Mouse (Mus musculus) hindbrain, embryonic 11.5 days (tissue): ENCODE measurements at regions not wholly inside any gene's neighbourhood (a gene's known extent, or its start where the extent isn't known, plus 50 kb on each side); places are given as distances from the start of the nearest gene placed in this dataset.

Experiments used
- ATAC-seq: fragments of 200-750 bp; cut with Nextera tagmentation; 2 replicates; pipeline ENCODE4 v1.8.0; 2017; ENCODE audit warnings: mild to moderate bottlenecking, moderate TSS enrichment, moderate library complexity; ENCODE audit not compliant: low FRiP score
- DNase-seq: peaks from one replicate; pipeline ENCODE4 v3.0.0-alpha.2; 2015; ENCODE audit warnings: low spot score
- H3K27ac ChIP-seq: fragments of 300-500 bp; sonication (generic); 2 replicates; pipeline ENCODE4 v1.5.1; 2014; ENCODE audit warnings: mild to moderate bottlenecking, low read depth, low read length
- H3K27me3 ChIP-seq: fragments of 300-500 bp; sonication (generic); 2 replicates; pipeline ENCODE4 v1.6.1; 2014; ENCODE audit warnings: mild to moderate bottlenecking, low read length, moderate library complexity, mixed read lengths; ENCODE audit not compliant: control insufficient read depth, insufficient read depth
- H3K36me3 ChIP-seq: fragments of 300-500 bp; sonication (generic); 2 replicates; pipeline ENCODE4 v1.6.1; 2014; ENCODE audit warnings: mild to moderate bottlenecking, low read length, moderate library complexity, mixed read lengths; ENCODE audit not compliant: control insufficient read depth, insufficient read depth
- H3K4me1 ChIP-seq: fragments of 300-500 bp; sonication (generic); replicated peaks from 2 replicates; pipeline ENCODE4 v1.6.1; 2014; ENCODE audit warnings: low read length, mixed read lengths; ENCODE audit not compliant: control insufficient read depth, insufficient read depth
- H3K4me2 ChIP-seq: fragments of 300-500 bp; sonication (generic); replicated peaks from 2 replicates; pipeline ENCODE4 v1.6.1; 2014; ENCODE audit warnings: mild to moderate bottlenecking, low read depth, low read length
- H3K4me3 ChIP-seq: fragments of 300-500 bp; sonication (generic); 2 replicates; pipeline ENCODE4 v1.5.1; 2014; ENCODE audit warnings: low read depth, low read length
- H3K9ac ChIP-seq: fragments of 300-500 bp; sonication (generic); 2 replicates; pipeline ENCODE4 v1.6.1; 2014; ENCODE audit warnings: low read depth, low read length
- H3K9me3 ChIP-seq: fragments of 300-500 bp; sonication (generic); 2 replicates; pipeline ENCODE4 v1.6.1; 2016; ENCODE audit warnings: low read length; ENCODE audit not compliant: control insufficient read depth
- WGBS: fragments of 180-500 bp; shearing (Covaris S2); extraction: QIAGEN DNeasy Blood & Tissue Kit; methylation state at CpG from one replicate; pipeline ENCODE4 v1.1.7; 2014; 5-methylcytosine and 5-hydroxymethylcytosine counted together

- Histone ChIP-seq H3K9me3 (no peaks in the 10 kb centered on the region), H3K4me1 (peaks cover 7% of the 10 kb centered on the region), H3K9ac (no peak overlapping the region), H3K4me2 (no peak overlapping the region), H3K4me3 (no peak overlapping the region), H3K27me3 (no peaks in the 10 kb centered on the region), H3K27ac (no peak overlapping the region), H3K36me3 (no peaks in the 10 kb centered on the region)
- ATAC-seq, result peak; percentile 59
- peak; percentile 36 for DNase-seq
- 61% methylated on average over 11 of the region's 11 CpGs for WGBS
These were observed 69.4 kb upstream of the Klf7 start for GRCm38 (mm10) chr1:64191242-64192220.

GRCm38 (mm10) chr1:64190705-64191104, 68.6 kb upstream of the Klf7 start:
- no peak overlapping the region for H3K9ac ChIP-seq

GRCm38 (mm10) chr1:64190097-64190496, 68.0 kb upstream of the Klf7 start:
- Histone ChIP-seq H3K36me3 (no peaks in the 10 kb centered on the region), H3K4me1 (peaks cover 7% of the 10 kb centered on the region), H3K4me3 (no peak overlapping the region), H3K27ac (no peak overlapping the region), H3K9me3 (no peaks in the 10 kb centered on the region), H3K27me3 (no peaks in the 10 kb centered on the region), H3K4me2 (no peak overlapping the region), H3K9ac (no peak overlapping the region)
- ATAC-seq (no peak), DNase-seq (no peak)
- 30% methylated on average over 5 of the region's 5 CpGs for WGBS

More at GRCm38 (mm10) chr1:64190705-64191104, 68.6 kb upstream of the Klf7 start:
- ATAC-seq (no peak), DNase-seq (no peak)
- no peaks in the 10 kb centered on the region for H3K27me3 ChIP-seq
- H3K4me2 ChIP-seq, result no peak overlapping the region
- H3K4me3 ChIP-seq, result no peak overlapping the region
- WGBS, result 90% methylated on average over 4 of the region's 4 CpGs
- H3K9me3 ChIP-seq, result no peaks in the 10 kb centered on the region
- no peaks in the 10 kb centered on the region for H3K36me3 ChIP-seq
- H3K27ac ChIP-seq, result no peak overlapping the region
- H3K4me1 ChIP-seq, result peaks cover 7% of the 10 kb centered on the region

- Histone ChIP-seq H3K4me2 (no peak overlapping the region), H3K9ac (no peak overlapping the region), H3K9me3 (no peaks in the 10 kb centered on the region), H3K4me3 (no peak overlapping the region), H3K27ac (no peak overlapping the region), H3K4me1 (peaks cover 7% of the 10 kb centered on the region), H3K27me3 (no peaks in the 10 kb centered on the region), H3K36me3 (no peaks in the 10 kb centered on the region)
- WGBS, result 51% methylated on average over 6 of the region's 6 CpGs
- ATAC-seq (no peak), DNase-seq (no peak)
These were observed 67.4 kb upstream of the Klf7 start for GRCm38 (mm10) chr1:64189471-64189870.

GRCm38 (mm10) chr1:64187796-64188513, 65.9 kb upstream of the Klf7 start:
- no peak overlapping the region for H3K9ac ChIP-seq
- WGBS, result 83% methylated on average over 11 of the region's 11 CpGs
- no peaks in the 10 kb centered on the region for H3K27me3 ChIP-seq
- no peak for ATAC-seq
- no peak overlapping the region for H3K27ac ChIP-seq
- H3K9me3 ChIP-seq, result no peaks in the 10 kb centered on the region
- no peak overlapping the region for H3K4me3 ChIP-seq
- H3K36me3 ChIP-seq, result no peaks in the 10 kb centered on the region
- H3K4me2 ChIP-seq, result no peak overlapping the region
- DNase-seq, result no peak
- peaks cover 5% of the 10 kb centered on the region; the same call in 1 of the 2 replicates for H3K4me1 ChIP-seq

GRCm38 (mm10) chr1:64173708-64174107, 51.6 kb upstream of the Klf7 start:
- Histone ChIP-seq H3K36me3 (no peaks in the 10 kb centered on the region), H3K27ac (no peak overlapping the region), H3K9me3 (0 out of 2 replicates have a peak, but pooled peaks cover 2% of the 10 kb centered on the region), H3K9ac (no peak overlapping the region), H3K4me3 (no peak overlapping the region), H3K27me3 (no peaks in the 10 kb centered on the region), H3K4me2 (no peak overlapping the region), H3K4me1 (peaks cover 3% of the 10 kb centered on the region; the same call in 1 of the 2 replicates)
- peak; percentile 65; the same call in 1 of the 2 replicates for ATAC-seq
- 21% methylated on average over 4 of the region's 4 CpGs for WGBS
- peak; percentile 46 for DNase-seq

- no peaks in the 10 kb centered on the region for H3K9me3 ChIP-seq
- no peak overlapping the region for H3K27ac ChIP-seq
- no peak for ATAC-seq
- H3K4me3 ChIP-seq, result no peak overlapping the region
- H3K27me3 ChIP-seq, result no peaks in the 10 kb centered on the region
- H3K36me3 ChIP-seq, result no peaks in the 10 kb centered on the region
- 44% methylated on average over 2 of the region's 2 CpGs for WGBS
- no peak overlapping the region for H3K4me2 ChIP-seq
- H3K4me1 ChIP-seq, result peaks cover 3% of the 10 kb centered on the region; the same call in 1 of the 2 replicates
- no peak for DNase-seq
- H3K9ac ChIP-seq, result no peak overlapping the region
These were observed 50.0 kb upstream of the Klf7 start for GRCm38 (mm10) chr1:64172122-64172521.
